Comparison of ENCODE assay signal across 15 mouse cellular contexts in genomic region chr11:103312655-103313255, GRCm38 (mm10). TPM values are rescaled to one million over a fixed set of nuclear protein-coding genes. Genes with fewer than 3 reads are reported as not detected.
A peak's percentile ranks its signal among the peaks of the same experiment; 100 is the strongest.
DNase-seq lines count a peak whose midpoint lies in the region; ATAC-seq lines count a peak whose summit lies in the region.
"Had no signal": no experiment of that assay in that cellular context is flagged by ENCODE, and none has a peak within 500 bp of the region (broad histone marks: within the 10 kb centered on the region; RNA-seq: fewer than 3 reads in every experiment).

No protein-coding gene starts in this region.

- DNase-seq in heart, adult 18-20 months = no peak
- peak; percentile 48 for DNase-seq in 3T3-L1 (ENCODE audit: low read depth, low spot score)
- DNase-seq in embryo, embryonic 11 days = peak; percentile 38
- DNase-seq in thymus, postnatal 36 days = no peak
- DNase-seq: cerebellum, adult 8-10 months; forebrain, postnatal 0 days; layer of hippocampus, postnatal 36 days; right cerebral cortex, postnatal 4 days had no signal

- H3K36me3 ChIP-seq in heart, embryonic 14.5 days (ENCODE audit: control insufficient read depth, insufficient read depth, low read length) = no peaks in the 10 kb centered on the region
- no peaks in the 10 kb centered on the region for H3K36me3 ChIP-seq in limb, embryonic 12.5 days
- H3K36me3 ChIP-seq: midbrain, embryonic 10.5 days had no signal

- no peak overlapping the region for H3K4me3 ChIP-seq in heart, embryonic 14.5 days (ENCODE audit: control insufficient read depth in 1 of 2, insufficient read depth in 1 of 2, low read depth in 1 of 2, low read length in 2 of 2)
- no peak overlapping the region for H3K4me3 ChIP-seq in limb, embryonic 12.5 days (replicated peaks)

- H3K4me1 ChIP-seq in heart, embryonic 14.5 days (ENCODE audit: control insufficient read depth in 2 of 2, insufficient read depth in 2 of 2, low read length in 2 of 2) = peaks cover 11 to 12% of the 10 kb centered on the region in 2 experiments
- peaks cover 9% of the 10 kb centered on the region for H3K4me1 ChIP-seq in limb, embryonic 12.5 days (replicated peaks)

- no peak overlapping the region for H3K9ac ChIP-seq in heart, embryonic 14.5 days (ENCODE audit: low read length)
- no peak overlapping the region for H3K9ac ChIP-seq in limb, embryonic 12.5 days (replicated peaks)

- peak overlapping the region; percentile 78; the same call in 1 of the 2 replicates for H3K4me2 ChIP-seq in heart, embryonic 14.5 days (ENCODE audit: low read length)
- peak overlapping the region; percentile 75; the same call in 1 of the 2 replicates for H3K4me2 ChIP-seq in limb, embryonic 12.5 days

- H3K9me3 ChIP-seq in heart, embryonic 14.5 days (ENCODE audit: control insufficient read depth, low read length) = no peaks in the 10 kb centered on the region
- no peaks in the 10 kb centered on the region for H3K9me3 ChIP-seq in limb, embryonic 12.5 days
- H3K9me3 ChIP-seq: midbrain, embryonic 10.5 days had no signal

- ATAC-seq in heart, embryonic 14.5 days (ENCODE audit: insufficient number of reproducible peaks, insufficient read depth, low FRiP score, low read depth) = no peak
- no peak for ATAC-seq in limb, embryonic 12.5 days (ENCODE audit: insufficient number of reproducible peaks, insufficient read depth, low FRiP score, low TSS enrichment, low read depth)
- no peak for ATAC-seq in megakaryocyte, adult 5-6 weeks (ENCODE audit: poor library complexity, severe bottlenecking)
- ATAC-seq: forebrain, postnatal 0 days; inflammation-experienced regulatory T-cells, adult 6 months had no signal

- peak overlapping the region in 1 of 2 experiments; percentile 38; a peak in 2 of 4 replicates for H3K27ac ChIP-seq in heart, embryonic 14.5 days (replicated peaks in 1 of 2; ENCODE audit: control insufficient read depth in 1 of 2, insufficient read depth in 1 of 2, low read depth in 2 of 2, low read length in 2 of 2)
- H3K27ac ChIP-seq in limb, embryonic 12.5 days = peak overlapping the region; percentile 9; the same call in 1 of the 2 replicates

- WGBS in heart, embryonic 14.5 days = 48% methylated on average over 8 of the region's 8 CpGs
- 68% methylated on average over 8 of the region's 8 CpGs for WGBS in limb, embryonic 12.5 days

- no peaks in the 10 kb centered on the region for H3K27me3 ChIP-seq in heart, embryonic 14.5 days (ENCODE audit: control insufficient read depth, insufficient read depth, low read length)
- no peaks in the 10 kb centered on the region for H3K27me3 ChIP-seq in limb, embryonic 12.5 days
- H3K27me3 ChIP-seq: CH12.LX, Patski had no signal

RNA-seq across cellular contexts. Expression of gene Map3k14, which starts 45.5 kb away (rescaled TPM):
- 1.3 and 1.5 TPM in 2 replicates for polyA plus RNA-seq in heart, embryonic 14.5 days (2014; fragmentation: Nextera tagmentation; extraction: Ambion mirVana)
- 1 to 10 TPM; 2.5 to 3.0 TPM for total RNA-seq in heart, adult 18-20 months (2021)
- 4.2 and 4.7 TPM in 2 replicates for polyA plus RNA-seq in limb, embryonic 12.5 days (2016; fragmentation: Nextera tagmentation; extraction: Ambion mirVana)
- total RNA-seq in megakaryocyte, adult 5-6 weeks (2015) = 14.5 and 16.6 TPM in 2 replicates
- total RNA-seq in megakaryocyte, adult 5-6 weeks (2017) = 15.4 and 15.7 TPM in 2 replicates

RNA-seq across cellular contexts. Expression of gene Arhgap27, which starts 50.7 kb away (rescaled TPM):
- polyA plus RNA-seq in heart, embryonic 14.5 days (2014; fragmentation: Nextera tagmentation; extraction: Ambion mirVana) = 5.6 and 6.5 TPM in 2 replicates
- total RNA-seq in heart, adult 18-20 months (2021) = 10 to 100 TPM; 15.3 to 20.3 TPM
- 4.8 and 7.1 TPM in 2 replicates for polyA plus RNA-seq in limb, embryonic 12.5 days (2016; fragmentation: Nextera tagmentation; extraction: Ambion mirVana)
- total RNA-seq in megakaryocyte, adult 5-6 weeks (2015) = 20.1 and 20.5 TPM in 2 replicates
- 20.1 and 21.9 TPM in 2 replicates for total RNA-seq in megakaryocyte, adult 5-6 weeks (2017)

Comparison
In these comparisons a context has a peak if more than half of its experiments do, and no peak if none do; other contexts are left out.
1. DNase-seq: peak in 3T3-L1 (single experiment) and embryo, embryonic 11 days (single experiment); none in heart, adult 18-20 months (0 of 2) and thymus, postnatal 36 days (0 of 2).